Mouse (Mus musculus): ENCODE data around the gene Senp7.

- TF ChIP-seq CTCF (IDR thresholded peaks at IDR 0.05; ENCODE audit: low read depth, low read length): no peak
- no peak for TF ChIP-seq POLR2A (IDR thresholded peaks at IDR 0.05; ENCODE audit: borderline replicate concordance, low read depth, low read length)
Observed at GRCm38 (mm10) chr16:56028722-56029551, 19.2 kb upstream of the Senp7 start.

All from bone marrow macrophage, adult 2 months (primary cell).